Mouse (Mus musculus) heart, embryonic 16.5 days (tissue): ENCODE measurements around the gene BC017158. TPM values are rescaled to one million over a fixed set of nuclear protein-coding genes. Genes with fewer than 3 reads are reported as not detected.
"Not testable (repeated sequence)": the region's sequence is repeated elsewhere in the genome, so short reads cannot be mapped to it uniquely, and the experiment has no call there.

Experiments
- ATAC-seq: fragments of 200-750 bp; cut with Nextera tagmentation; replicated peaks from 2 replicates; pipeline ENCODE4 v1.8.0; 2017; ENCODE audit warnings: moderate number of reproducible peaks; ENCODE audit not compliant: insufficient read depth, low FRiP score; ENCODE audit errors: extremely low read depth
- H3K27ac ChIP-seq: fragments of 300-500 bp; sonication (generic); 2 replicates; pipeline ENCODE4 v1.5.1; 2014; ENCODE audit warnings: mild to moderate bottlenecking, low read length, control low read depth, moderate library complexity
- H3K27me3 ChIP-seq: fragments of 300-500 bp; sonication (generic); 2 replicates; pipeline ENCODE4 v1.6.1; 2014; ENCODE audit warnings: low read length, mixed read lengths; ENCODE audit not compliant: control insufficient read depth, insufficient read depth
- H3K36me3 ChIP-seq: fragments of 300-500 bp; sonication (generic); 2 replicates; pipeline ENCODE4 v1.6.1; 2014; ENCODE audit not compliant: control insufficient read depth, insufficient read depth
- H3K4me1 ChIP-seq: fragments of 300-500 bp; sonication (generic); 2 replicates; pipeline ENCODE4 v1.6.1; 2014; ENCODE audit warnings: low read length, mixed read lengths; ENCODE audit not compliant: control insufficient read depth, insufficient read depth
- H3K4me2 ChIP-seq: fragments of 300-500 bp; sonication (generic); 2 replicates; pipeline ENCODE4 v1.6.1; 2014; ENCODE audit warnings: low read depth, mild to moderate bottlenecking, control low read depth, low read length
- H3K4me3 ChIP-seq: fragments of 300-500 bp; sonication (generic); 2 replicates; pipeline ENCODE4 v1.5.1; 2014; ENCODE audit warnings: mild to moderate bottlenecking, control low read depth, low read length
- H3K9ac ChIP-seq: fragments of 300-500 bp; sonication (generic); 2 replicates; pipeline ENCODE4 v1.6.1; 2014; ENCODE audit warnings: low read length, control low read depth
- H3K9me3 ChIP-seq: fragments of 300-500 bp; sonication (generic); replicated peaks from 2 replicates; pipeline ENCODE4 v1.6.1; 2016; ENCODE audit warnings: low read length; ENCODE audit not compliant: control insufficient read depth
- WGBS: fragments of 180-500 bp; shearing (Covaris S2); extraction: QIAGEN DNeasy Blood & Tissue Kit; methylation state at CpG from one replicate; pipeline ENCODE4 v1.1.7; 2014; 5-methylcytosine and 5-hydroxymethylcytosine counted together
- polyA plus RNA-seq: library from polyadenylated mRNA; unstranded; fragments of >200 nt; fragmentation: Nextera tagmentation; extraction: Ambion mirVana; gene quantifications from 2 replicates; pipeline ENCODE4 v1.2.1, GENCODE M21; 2015

The BC017158 gene
- polyA plus RNA-seq: 14.2 and 15.9 TPM in 2 replicates

- peak within 1 kb of the TSS; percentile 96 for H3K4me3 ChIP-seq
- H3K36me3 ChIP-seq: peaks cover 5% of the 10 kb centered on the region; the same call in 1 of the 2 replicates
- H3K4me1 ChIP-seq: peaks cover 11% of the 10 kb centered on the region
- peak; percentile 74 for ATAC-seq
- H3K27ac ChIP-seq: peak within 1 kb of the TSS; percentile 76
- H3K9me3 ChIP-seq: no peaks in the 10 kb centered on the region
- H3K9ac ChIP-seq: peak within 1 kb of the TSS; percentile 95
- H3K27me3 ChIP-seq: no peaks in the 10 kb centered on the region
- peak within 1 kb of the TSS; percentile 81 for H3K4me2 ChIP-seq
- WGBS: 2% methylated on average over 47 of the region's 47 CpGs
These were observed at the start of gene BC017158 for GRCm38 (mm10) chr7:128297617-128298480. TSS of gene BC017158 (minus strand) at chr7:128298170.

- 61% methylated on average over 8 of the region's 8 CpGs for WGBS
- Histone ChIP-seq H3K4me3 (no peak overlapping the region), H3K4me1 (0 out of 2 replicates have a peak, but pooled peaks cover 4% of the 10 kb centered on the region), H3K27me3 (no peaks in the 10 kb centered on the region), H3K9ac (no peak overlapping the region), H3K9me3 (no peaks in the 10 kb centered on the region), H3K27ac (no peak overlapping the region), H3K4me2 (no peak overlapping the region), H3K36me3 (no peaks in the 10 kb centered on the region)
- ATAC-seq: no peak
These were observed 49.0 kb upstream of the BC017158 start for GRCm38 (mm10) chr7:128346991-128347390.

GRCm38 (mm10) chr7:128346522-128346921 is 48.6 kb upstream of the BC017158 start:
- no peak overlapping the region for H3K4me2 ChIP-seq
- no peak overlapping the region for H3K9ac ChIP-seq
- no peaks in the 10 kb centered on the region for H3K27me3 ChIP-seq
- no peak overlapping the region for H3K4me3 ChIP-seq
- ATAC-seq: no peak
- WGBS: 51% methylated on average over 2 of the region's 2 CpGs
- H3K27ac ChIP-seq: no peak overlapping the region
- 0 out of 2 replicates have a peak, but pooled peaks cover 4% of the 10 kb centered on the region for H3K4me1 ChIP-seq
- H3K36me3 ChIP-seq: no peaks in the 10 kb centered on the region
- no peaks in the 10 kb centered on the region for H3K9me3 ChIP-seq

GRCm38 (mm10) chr7:128345691-128346090 is 47.7 kb upstream of the BC017158 start:
- no peak overlapping the region for H3K4me3 ChIP-seq
- no peaks in the 10 kb centered on the region for H3K9me3 ChIP-seq
- no peak for ATAC-seq
- H3K9ac ChIP-seq: no peak overlapping the region
- no peaks in the 10 kb centered on the region for H3K36me3 ChIP-seq
- no peak overlapping the region for H3K4me2 ChIP-seq
- H3K27me3 ChIP-seq: no peaks in the 10 kb centered on the region
- no peak overlapping the region for H3K27ac ChIP-seq
- 80% methylated on average over 6 of the region's 6 CpGs for WGBS
- 0 out of 2 replicates have a peak, but pooled peaks cover 4% of the 10 kb centered on the region for H3K4me1 ChIP-seq

GRCm38 (mm10) chr7:128344928-128345653 is 47.1 kb upstream of the BC017158 start:
- Histone ChIP-seq H3K36me3 (no peaks in the 10 kb centered on the region), H3K4me3 (no peak overlapping the region), H3K9me3 (no peaks in the 10 kb centered on the region), H3K27me3 (no peaks in the 10 kb centered on the region), H3K27ac (no peak overlapping the region), H3K4me2 (no peak overlapping the region), H3K9ac (no peak overlapping the region), H3K4me1 (0 out of 2 replicates have a peak, but pooled peaks cover 4% of the 10 kb centered on the region)
- no peak; the same call in 1 of the 2 replicates for ATAC-seq
- 43% methylated on average over 6 of the region's 6 CpGs for WGBS

GRCm38 (mm10) chr7:128344488-128344887 is 46.5 kb upstream of the BC017158 start:
- H3K4me2 ChIP-seq: no peak overlapping the region
- no peaks in the 10 kb centered on the region for H3K36me3 ChIP-seq
- ATAC-seq: no peak
- H3K4me1 ChIP-seq: 0 out of 2 replicates have a peak, but pooled peaks cover 4% of the 10 kb centered on the region
- no peak overlapping the region for H3K27ac ChIP-seq
- no peaks in the 10 kb centered on the region for H3K9me3 ChIP-seq
- no peaks in the 10 kb centered on the region for H3K27me3 ChIP-seq
- no peak overlapping the region for H3K9ac ChIP-seq
- 82% methylated on average over 7 of the region's 7 CpGs for WGBS
- H3K4me3 ChIP-seq: no peak overlapping the region

- H3K27me3 ChIP-seq, H3K36me3 ChIP-seq, H3K4me3 ChIP-seq, H3K9ac ChIP-seq, H3K4me2 ChIP-seq, H3K27ac ChIP-seq, ATAC-seq, H3K9me3 ChIP-seq, H3K4me1 ChIP-seq: not testable (repeated sequence)
- 90% methylated on average over 7 of the region's 10 CpGs for WGBS
These were observed 44.7 kb upstream of the BC017158 start for GRCm38 (mm10) chr7:128342691-128343090.

GRCm38 (mm10) chr7:128340321-128340720 is 42.4 kb upstream of the BC017158 start:
- 63% methylated on average over 8 of the region's 9 CpGs for WGBS

GRCm38 (mm10) chr7:128332896-128333295 is 34.9 kb upstream of the BC017158 start:
- 64% methylated on average over 1 of the region's 1 CpGs for WGBS
- Histone ChIP-seq H3K36me3 (no peaks in the 10 kb centered on the region), H3K4me2 (no peak overlapping the region), H3K9ac (no peak overlapping the region), H3K4me3 (no peak overlapping the region), H3K27me3 (no peaks in the 10 kb centered on the region), H3K9me3 (peaks cover 2% of the 10 kb centered on the region; the same call in 1 of the 2 replicates), H3K27ac (no peak overlapping the region), H3K4me1 (no peaks in the 10 kb centered on the region)
- no peak for ATAC-seq

More at GRCm38 (mm10) chr7:128340321-128340720, 42.4 kb upstream of the BC017158 start:
- not testable (repeated sequence) for H3K27ac ChIP-seq, ATAC-seq, H3K27me3 ChIP-seq, H3K4me3 ChIP-seq, H3K9ac ChIP-seq, H3K36me3 ChIP-seq, H3K4me1 ChIP-seq, H3K4me2 ChIP-seq, H3K9me3 ChIP-seq
